Mouse (Mus musculus) limb, embryonic 13.5 days (tissue): ENCODE data around the gene Wsb2. TPM values are rescaled to one million over a fixed set of nuclear protein-coding genes. Genes with fewer than 3 reads are reported as not detected.

Experiments
- ATAC-seq: fragments of 200-750 bp; cut with Nextera tagmentation; 2 replicates; pipeline ENCODE4 v1.8.0; 2017; ENCODE audit warnings: low read depth, moderate number of reproducible peaks, moderate TSS enrichment; ENCODE audit not compliant: low FRiP score
- H3K27ac ChIP-seq: fragments of 300-500 bp; sonication (generic); 2 replicates; pipeline ENCODE4 v1.5.1; 2015; ENCODE audit warnings: inconsistent platforms, mild to moderate bottlenecking, moderate library complexity
- H3K27me3 ChIP-seq: fragments of 300-500 bp; sonication (generic); 2 replicates; pipeline ENCODE4 v1.6.1; 2015; ENCODE audit warnings: mild to moderate bottlenecking, inconsistent platforms
- H3K36me3 ChIP-seq: fragments of 300-500 bp; sonication (generic); 2 replicates; pipeline ENCODE4 v1.6.1; 2015; ENCODE audit warnings: inconsistent platforms, mild to moderate bottlenecking, moderate library complexity
- H3K4me1 ChIP-seq: fragments of 300-500 bp; sonication (generic); 2 replicates; pipeline ENCODE4 v1.6.1; 2015; ENCODE audit warnings: inconsistent platforms
- H3K4me2 ChIP-seq: fragments of 300-500 bp; sonication (generic); replicated peaks from 2 replicates; pipeline ENCODE4 v1.6.1; 2015; ENCODE audit warnings: inconsistent platforms, mild to moderate bottlenecking, moderate library complexity
- H3K4me3 ChIP-seq: fragments of 300-500 bp; sonication (generic); 2 replicates; pipeline ENCODE4 v1.5.1; 2015; ENCODE audit warnings: moderate library complexity, mild to moderate bottlenecking, inconsistent platforms
- H3K9ac ChIP-seq: fragments of 300-500 bp; sonication (generic); 2 replicates; pipeline ENCODE4 v1.6.1; 2015; ENCODE audit warnings: mild to moderate bottlenecking, inconsistent platforms
- H3K9me3 ChIP-seq: fragments of 300-500 bp; sonication (generic); 2 replicates; pipeline ENCODE4 v1.6.1; 2016; ENCODE audit warnings: inconsistent platforms
- WGBS: fragments of 180-500 bp; shearing (Covaris S2); methylation state at CpG from one replicate; pipeline ENCODE4 v1.1.7; 2015; 5-methylcytosine and 5-hydroxymethylcytosine counted together
- polyA plus RNA-seq: library from polyadenylated mRNA; unstranded; fragments of >200 nt; fragmentation: Nextera tagmentation; extraction: Ambion mirVana; gene quantifications from 2 replicates; pipeline ENCODE4 v1.2.1, GENCODE M21; 2015

Gene Wsb2
- polyA plus RNA-seq, 1 experiment from 2014 or later: 54.9 TPM

DNA sequence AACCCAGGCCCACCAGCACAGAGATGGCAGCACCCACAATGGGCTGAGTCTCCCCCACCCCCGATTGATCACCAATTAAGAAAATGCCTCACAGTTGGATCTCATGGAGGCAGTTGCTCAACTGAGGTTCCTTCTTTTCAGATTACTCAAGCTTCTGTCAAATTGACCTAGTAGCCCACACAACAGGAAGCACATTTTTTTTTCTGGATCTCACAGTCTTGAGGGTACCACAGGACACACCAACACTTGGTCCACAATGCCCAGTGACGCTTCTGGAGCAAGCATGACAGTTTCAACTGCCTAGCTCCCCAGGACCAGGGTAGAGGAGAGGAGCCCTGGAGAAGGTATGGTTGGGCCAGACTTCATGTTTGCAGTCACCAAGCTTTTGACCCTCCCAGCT lies 60.3 kb downstream of the Wsb2 start:
- ATAC-seq: no peak
- H3K27me3 ChIP-seq: peaks cover 56% of the 10 kb centered on the region
- H3K9me3 ChIP-seq: no peaks in the 10 kb centered on the region
- WGBS: 75% methylated on average over 2 of the region's 2 CpGs
- no peak overlapping the region for H3K4me3 ChIP-seq
- H3K9ac ChIP-seq: no peak overlapping the region
- H3K4me2 ChIP-seq: no peak overlapping the region
- peaks cover 13% of the 10 kb centered on the region for H3K4me1 ChIP-seq
- no peaks in the 10 kb centered on the region for H3K36me3 ChIP-seq
- H3K27ac ChIP-seq: no peak overlapping the region

Other genes with a start within 250 kb of the Wsb2 start
- gene Suds3, start 241.2 kb upstream of the Wsb2 start, polyA plus RNA-seq: 76.9 and 78.2 TPM in 2 replicates
- gene Taok3, start 237.2 kb upstream of the Wsb2 start, polyA plus RNA-seq: 9.3 and 11.9 TPM in 2 replicates
- 763 and 771 TPM in 2 replicates for gene Pebp1, start 69.7 kb upstream of the Wsb2 start, polyA plus RNA-seq
- gene Vsig10, start 38.2 kb upstream of the Wsb2 start, polyA plus RNA-seq: 7.6 and 9.6 TPM in 2 replicates
- 82.0 and 86.2 TPM in 2 replicates for gene Rfc5, start 31.7 kb downstream of the Wsb2 start, polyA plus RNA-seq
- 0.08 and 0.15 TPM in 2 replicates for gene Ksr2, start 56.7 kb downstream of the Wsb2 start, polyA plus RNA-seq